Mouse (Mus musculus): ENCODE measurements around the gene Xpo5. TPM values are rescaled to one million over a fixed set of nuclear protein-coding genes. Genes with fewer than 3 reads are reported as not detected.

The Xpo5 gene
- total RNA-seq, 4 experiments from 2014 or later, result 20.0 to 23.2 (median 21.6) TPM

GRCm38 (mm10) chr17:46284653-46285052 is 82.1 kb downstream of the Xpo5 start:
- DNase-seq (ENCODE audit: low spot score), result no peak

DNA sequence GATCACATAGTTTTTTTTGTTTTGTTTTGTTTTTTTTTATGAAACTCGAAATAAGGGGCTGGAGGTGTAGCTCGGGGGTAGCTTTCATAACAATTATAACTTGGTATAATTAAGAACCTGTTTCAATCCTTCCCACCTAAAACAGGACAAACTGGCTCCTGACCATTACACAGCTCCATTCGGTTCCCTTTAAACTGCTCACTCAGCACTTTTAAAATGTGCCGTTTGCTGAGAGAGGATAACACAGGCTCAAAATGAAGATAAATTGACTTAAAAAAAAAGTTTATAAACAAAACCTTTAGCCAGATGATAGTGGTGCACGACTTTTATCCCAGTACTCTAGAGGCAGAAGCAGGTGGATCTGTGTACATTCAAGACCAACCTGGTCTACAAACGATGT is 82.8 kb downstream of the Xpo5 start:
- no peak for DNase-seq (ENCODE audit: low spot score)

- DNase-seq (ENCODE audit: low spot score), result peak; percentile 74
These were observed 85.1 kb downstream of the Xpo5 start for GRCm38 (mm10) chr17:46287678-46288095.

Small RNA genes lying within 50 kb of the gene (microRNA-seq; reads per million reads assigned to microRNA genes)
- not detected for gene Mir693

Other genes starting within 250 kb of the Xpo5 start
- 100 to 1,000 TPM; 195 to 267 (median 235) TPM for gene Vegfa, start 170.4 kb upstream of the Xpo5 start, total RNA-seq (2022)
- 100 to 1,000 TPM; 144 to 157 (median 149) TPM for gene Mrps18a, start 91.8 kb upstream of the Xpo5 start, total RNA-seq (2022)
- gene Rsph9, start 58.6 kb upstream of the Xpo5 start, total RNA-seq (2022), result under 1 TPM; 0.57 to 0.97 (median 0.84) TPM
- gene Mad2l1bp, start 49.2 kb upstream of the Xpo5 start, total RNA-seq (2022), result 10 to 100 TPM; 19.2 to 27.4 (median 21.6) TPM
- gene Gtpbp2, start 41.8 kb upstream of the Xpo5 start, total RNA-seq (2022), result 10 to 100 TPM; 55.8 to 74.5 (median 59.0) TPM
- 1 to 10 TPM; 7.2 to 9.0 (median 8.5) TPM for gene Polh, start 137 bp upstream of the Xpo5 start, total RNA-seq (2022)
- 10 to 100 TPM; 20.4 to 25.6 (median 22.7) TPM for gene Polr1c, start 45.3 kb downstream of the Xpo5 start, total RNA-seq (2022)
- gene Yipf3, start 45.3 kb downstream of the Xpo5 start, total RNA-seq (2022), result 10 to 100 TPM; 82.2 to 91.1 (median 85.5) TPM
- under 1 TPM in 2 of 4 experiments, not detected in 2; 0.12 to 0.14 TPM for gene Lrrc73, start 50.7 kb downstream of the Xpo5 start, total RNA-seq (2022)
- gene Tjap1, start 80.2 kb downstream of the Xpo5 start, total RNA-seq (2022), result 10 to 100 TPM; 26.0 to 39.5 (median 35.6) TPM
- under 1 TPM in 2 of 4 experiments, not detected in 2; 0.14 to 0.53 TPM for gene Dlk2, start 94.6 kb downstream of the Xpo5 start, total RNA-seq (2022)
- 1 to 10 TPM; 3.2 to 5.2 (median 4.1) TPM for gene Abcc10, start 125.6 kb downstream of the Xpo5 start, total RNA-seq (2022)
- 10 to 100 TPM; 15.2 to 21.6 (median 17.2) TPM for gene Zfp318, start 180.9 kb downstream of the Xpo5 start, total RNA-seq (2022)
- 1 to 10 TPM in 1 of 4 experiments, under 1 TPM in 3; 0.54 to 1.0 (median 0.88) TPM for gene Crip3, start 226.1 kb downstream of the Xpo5 start, total RNA-seq (2022)
- not detected for gene Slc22a7, start 235.7 kb downstream of the Xpo5 start, total RNA-seq (2022)

Measured in heart, adult 8-10 months (tissue).